Mouse (Mus musculus) olfactory bulb, adult 2 months (tissue): ENCODE data around the gene Ccdc78. TPM values are rescaled to one million over a fixed set of nuclear protein-coding genes. Genes with fewer than 3 reads are reported as not detected.
A peak's percentile ranks its signal among the peaks of the same experiment; 100 is the strongest.

ENCODE experiments used
- H3K27ac ChIP-seq: fragments of 200-500 bp; 2 replicates; pipeline ENCODE4 v1.5.1; 2012; ENCODE audit warnings: low read depth, low read length; ENCODE audit not compliant: insufficient read depth
- H3K4me1 ChIP-seq: fragments of 200-500 bp; 2 replicates; pipeline ENCODE4 v1.6.1; 2012; ENCODE audit warnings: low read length; ENCODE audit not compliant: control insufficient read depth, insufficient read depth
- H3K4me3 ChIP-seq: fragments of 200-500 bp; 2 replicates; pipeline ENCODE4 v1.5.1; 2012; ENCODE audit warnings: mild to moderate bottlenecking, low read depth, low read length, moderate library complexity; ENCODE audit not compliant: insufficient read depth
- CTCF ChIP-seq: fragments of 200-500 bp; IDR thresholded peaks from 2 replicates; pipeline ENCODE4 v1.5.1; 2012; ENCODE audit warnings: low read depth, mild to moderate bottlenecking, low read length, moderate library complexity; ENCODE audit not compliant: insufficient read depth
- POLR2A ChIP-seq: fragments of 200-500 bp; IDR thresholded peaks from 2 replicates; pipeline ENCODE4 v1.6.1; 2012; ENCODE audit warnings: mild to moderate bottlenecking, low read depth, low read length, moderate library complexity; ENCODE audit not compliant: insufficient read depth
- WGBS: fragments of 180-500 bp; shearing (Covaris S2); methylation state at CpG from one replicate; pipeline ENCODE4 v1.1.7; 2018; 5-methylcytosine and 5-hydroxymethylcytosine counted together
- polyA plus RNA-seq: library from polyadenylated mRNA; stranded (reverse); fragments of >200 nt; gene quantifications from 2 replicates; pipeline ENCODE4 v1.2.4, GENCODE M21; 2012; ENCODE audit warnings: low replicate concordance; ENCODE audit not compliant: missing spikeins, insufficient read depth, insufficient read length

Ccdc78 gene
- polyA plus RNA-seq, 1 experiment, result not detected

- WGBS, result 79% methylated on average over 10 of the region's 10 CpGs
- Histone ChIP-seq H3K27ac (no peak overlapping the region), H3K4me3 (no peak overlapping the region), H3K4me1 (peaks cover 10% of the 10 kb centered on the region)
- no peak for TF ChIP-seq CTCF
- TF ChIP-seq POLR2A, result no peak
Measured at GRCm38 (mm10) chr17:25775318-25776062, 10.9 kb upstream of the Ccdc78 start.

GRCm38 (mm10) chr17:25777948-25778347 lies 8.4 kb upstream of the Ccdc78 start:
- H3K4me3 ChIP-seq, result no peak overlapping the region
- no peak overlapping the region for H3K27ac ChIP-seq
- TF ChIP-seq CTCF (no peak), POLR2A (no peak)
- 93% methylated on average over 5 of the region's 5 CpGs for whole genome bisulfite sequencing
- peaks cover 10% of the 10 kb centered on the region for H3K4me1 ChIP-seq

GRCm38 (mm10) chr17:25781339-25781738 lies 5.0 kb upstream of the Ccdc78 start:
- H3K4me1 ChIP-seq, result peaks cover 18% of the 10 kb centered on the region
- WGBS, result 78% methylated on average over 6 of the region's 6 CpGs
- H3K27ac ChIP-seq, result no peak overlapping the region
- TF ChIP-seq POLR2A, result no peak
- no peak for TF ChIP-seq CTCF
- H3K4me3 ChIP-seq, result no peak overlapping the region

GRCm38 (mm10) chr17:25783086-25783485 lies 3.3 kb upstream of the Ccdc78 start:
- TF ChIP-seq CTCF (no peak), POLR2A (no peak)
- no peak overlapping the region for H3K27ac ChIP-seq
- 46% methylated on average over 7 of the region's 7 CpGs for WGBS
- H3K4me1 ChIP-seq, result peaks cover 18% of the 10 kb centered on the region
- no peak overlapping the region for H3K4me3 ChIP-seq

- TF ChIP-seq POLR2A (no peak), CTCF (no peak)
- Histone ChIP-seq H3K27ac (no peak overlapping the region), H3K4me3 (peak overlapping the region; percentile 64), H3K4me1 (peaks cover 15% of the 10 kb centered on the region)
- WGBS, result 65% methylated on average over 15 of the region's 15 CpGs
Measured at GRCm38 (mm10) chr17:25783861-25784574, 2.4 kb upstream of the Ccdc78 start.

- peaks cover 15% of the 10 kb centered on the region for H3K4me1 ChIP-seq
- H3K4me3 ChIP-seq, result peak within 1 kb of the TSS; percentile 64
- H3K27ac ChIP-seq, result peak within 1 kb of the TSS; percentile 38
- 0% methylated on average over 23 of the region's 23 CpGs for WGBS
- TF ChIP-seq POLR2A (peak; percentile 72), CTCF (no peak)
Measured at GRCm38 (mm10) chr17:25785281-25785745, 1.1 kb upstream of the Ccdc78 start, which contains the start of gene Haghl. TSS of gene Haghl (minus strand) at chr17:25785673.

GRCm38 (mm10) chr17:25786781-25787504 lies 563 bp downstream of the Ccdc78 start:
- 94% methylated on average over 9 of the region's 9 CpGs for WGBS
- no peak for TF ChIP-seq POLR2A
- TF ChIP-seq CTCF, result no peak
- no peak overlapping the region for H3K27ac ChIP-seq

GRCm38 (mm10) chr17:25791320-25791842 lies 5.0 kb downstream of the Ccdc78 start:
- Histone ChIP-seq H3K4me3 (peak overlapping the region; percentile 84), H3K4me1 (peaks cover 37% of the 10 kb centered on the region), H3K27ac (peak overlapping the region; percentile 98; the same call in 1 of the 2 replicates)
- TF ChIP-seq POLR2A (no peak), CTCF (no peak)
- WGBS, result 16% methylated on average over 19 of the region's 19 CpGs

More at GRCm38 (mm10) chr17:25786781-25787504, 563 bp downstream of the Ccdc78 start:
- Histone ChIP-seq H3K4me1 (peaks cover 25% of the 10 kb centered on the region), H3K4me3 (no peak overlapping the region)
